Mouse (Mus musculus): ENCODE data around the gene H3f3b. TPM values are rescaled to one million over a fixed set of nuclear protein-coding genes. Genes with fewer than 3 reads are reported as not detected.
"Not testable (repeated sequence)": the region's sequence is repeated elsewhere in the genome, so short reads cannot be mapped to it uniquely, and the experiment has no call there.

H3f3b gene
- polyA plus RNA-seq, 1 experiment, result 502 TPM

GRCm38 (mm10) chr11:116024356-116024808 lies 3.4 kb downstream of the H3f3b start:
- Histone ChIP-seq H3K36me3 (ENCODE audit: control insufficient read depth, insufficient read depth) (peaks cover 19% of the 10 kb centered on the region), H3K27me3 (ENCODE audit: control insufficient read depth, insufficient read depth, insufficient read length) (no peaks in the 10 kb centered on the region), H3K4me3 (peak overlapping the region; percentile 95), H3ac (ENCODE audit: control insufficient read depth, insufficient read length) (peak overlapping the region; percentile 43), H3K79me2 (ENCODE audit: control insufficient read depth, insufficient read depth) (peaks cover 23% of the 10 kb centered on the region), H3K4me2 (ENCODE audit: low read depth) (no peak overlapping the region)
- TF ChIP-seq POLR2AphosphoS2 (IDR thresholded peaks at IDR 0.05; ENCODE audit: insufficient read length, low read depth) (peak; percentile 100), E2F4 (IDR thresholded peaks at IDR 0.05; ENCODE audit: insufficient read depth) (no peak), MYOG (IDR thresholded peaks at IDR 0.05; ENCODE audit: control insufficient read depth in 1 of 3, insufficient read depth in 1 of 3, insufficient read length in 2 of 3, low read depth in 2 of 3) (no peak), REST (IDR thresholded peaks at IDR 0.05; ENCODE audit: insufficient read depth, insufficient read length) (peak; percentile 29), MAX (IDR thresholded peaks at IDR 0.05; ENCODE audit: low read depth) (no peak), TCF12 (IDR thresholded peaks at IDR 0.05; ENCODE audit: insufficient read depth, poor library complexity, severe bottlenecking) (no peak), TCF3 (IDR thresholded peaks at IDR 0.05; ENCODE audit: insufficient read length, low read depth) (no peak), POLR2A (IDR thresholded peaks at IDR 0.05; ENCODE audit: insufficient read length, low read depth) (peak; percentile 97), CEBPB (IDR thresholded peaks at IDR 0.05; ENCODE audit: insufficient read depth, poor library complexity, severe bottlenecking) (no peak), MYOD1 (IDR thresholded peaks at IDR 0.05; ENCODE audit: control insufficient read depth in 1 of 3, insufficient read length in 2 of 3, low read depth in 2 of 3) (no peak), USF1 (IDR thresholded peaks at IDR 0.05; ENCODE audit: low read depth) (no peak), SRF (IDR thresholded peaks at IDR 0.05; ENCODE audit: control insufficient read depth, insufficient read length, low read depth) (peak; percentile 82)

- Histone ChIP-seq H3K27me3 (ENCODE audit: control insufficient read depth, insufficient read depth, insufficient read length) (no peaks in the 10 kb centered on the region), H3K79me2 (ENCODE audit: control insufficient read depth, insufficient read depth) (peaks cover 23% of the 10 kb centered on the region)
- TF ChIP-seq CEBPB (IDR thresholded peaks at IDR 0.05; ENCODE audit: insufficient read depth, poor library complexity, severe bottlenecking), result no peak
- TF ChIP-seq USF1 (IDR thresholded peaks at IDR 0.05; ENCODE audit: low read depth), result no peak
- TF ChIP-seq SRF (IDR thresholded peaks at IDR 0.05; ENCODE audit: control insufficient read depth, insufficient read length, low read depth), result no peak
- TF ChIP-seq MYOG (IDR thresholded peaks at IDR 0.05; ENCODE audit: control insufficient read depth in 1 of 3, insufficient read depth in 1 of 3, insufficient read length in 2 of 3, low read depth in 2 of 3), result peak in 2 of 3 experiments; percentile 3 to 47
- no peak for TF ChIP-seq TCF3 (IDR thresholded peaks at IDR 0.05; ENCODE audit: insufficient read length, low read depth)
- peak; percentile 36 for TF ChIP-seq E2F4 (IDR thresholded peaks at IDR 0.05; ENCODE audit: insufficient read depth)
- TF ChIP-seq TCF12 (IDR thresholded peaks at IDR 0.05; ENCODE audit: insufficient read depth, poor library complexity, severe bottlenecking), result no peak
- no peak for TF ChIP-seq POLR2A (IDR thresholded peaks at IDR 0.05; ENCODE audit: insufficient read length, low read depth)
- TF ChIP-seq REST (IDR thresholded peaks at IDR 0.05; ENCODE audit: insufficient read depth, insufficient read length), result no peak
- TF ChIP-seq POLR2AphosphoS2 (IDR thresholded peaks at IDR 0.05; ENCODE audit: insufficient read length, low read depth), result no peak
- TF ChIP-seq MYOD1 (IDR thresholded peaks at IDR 0.05; ENCODE audit: control insufficient read depth in 1 of 3, insufficient read length in 2 of 3, low read depth in 2 of 3), result peak in 2 of 3 experiments; percentile 12 to 51
- no peak for TF ChIP-seq MAX (IDR thresholded peaks at IDR 0.05; ENCODE audit: low read depth)
Observed at GRCm38 (mm10) chr11:116023771-116024355, 3.9 kb downstream of the H3f3b start.

GRCm38 (mm10) chr11:116023074-116023770 lies 4.5 kb downstream of the H3f3b start:
- Histone ChIP-seq H3ac (ENCODE audit: control insufficient read depth, insufficient read length) (peak overlapping the region; percentile 43), H3K36me3 (ENCODE audit: control insufficient read depth, insufficient read depth) (peaks cover 19% of the 10 kb centered on the region), H3K4me3 (peak overlapping the region; percentile 95), H3K4me2 (ENCODE audit: low read depth) (peak overlapping the region; percentile 76), H3K79me2 (ENCODE audit: control insufficient read depth, insufficient read depth) (peaks cover 23% of the 10 kb centered on the region)
- H3K27me3 ChIP-seq (ENCODE audit: control insufficient read depth, insufficient read depth, insufficient read length), result not testable (repeated sequence)
- TF ChIP-seq POLR2AphosphoS2 (IDR thresholded peaks at IDR 0.05; ENCODE audit: insufficient read length, low read depth), result peak; percentile 51

More at GRCm38 (mm10) chr11:116023771-116024355, 3.9 kb downstream of the H3f3b start:
- Histone ChIP-seq H3K36me3 (ENCODE audit: control insufficient read depth, insufficient read depth) (peaks cover 19% of the 10 kb centered on the region), H3K4me3 (peak overlapping the region; percentile 95), H3ac (ENCODE audit: control insufficient read depth, insufficient read length) (peak overlapping the region; percentile 43), H3K4me2 (ENCODE audit: low read depth) (no peak overlapping the region)

DNA sequence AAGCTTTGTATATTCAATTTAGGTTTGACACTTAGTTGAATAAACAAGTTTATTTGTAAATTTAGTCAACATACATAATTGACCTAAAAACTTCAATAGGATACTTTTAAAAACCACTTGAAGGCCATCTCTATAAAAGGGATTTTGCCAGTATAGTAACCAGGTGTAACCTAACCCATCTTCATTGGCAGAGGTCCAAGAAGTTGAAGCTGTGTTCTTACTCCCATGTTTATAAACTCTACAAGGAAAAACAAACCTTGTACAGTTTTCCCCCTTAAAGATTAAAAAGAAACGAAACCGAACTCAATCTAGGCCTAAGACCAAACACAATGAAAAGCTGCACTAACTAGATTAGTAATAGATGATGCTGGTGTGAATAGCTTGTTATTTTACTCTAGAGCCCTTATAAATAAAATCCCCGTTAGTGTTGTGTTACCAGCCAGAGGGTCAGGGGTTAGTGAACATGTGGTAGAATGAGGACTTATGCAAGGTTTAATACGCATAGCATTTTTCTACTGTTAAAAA lies 5.4 kb downstream of the H3f3b start:
- Histone ChIP-seq H3K27me3 (ENCODE audit: control insufficient read depth, insufficient read depth, insufficient read length) (no peaks in the 10 kb centered on the region), H3ac (ENCODE audit: control insufficient read depth, insufficient read length) (no peak overlapping the region), H3K4me3 (peak overlapping the region; percentile 95), H3K79me2 (ENCODE audit: control insufficient read depth, insufficient read depth) (peaks cover 23% of the 10 kb centered on the region), H3K36me3 (ENCODE audit: control insufficient read depth, insufficient read depth) (peaks cover 19% of the 10 kb centered on the region), H3K4me2 (ENCODE audit: low read depth) (peak overlapping the region; percentile 74)
- TF ChIP-seq USF1 (IDR thresholded peaks at IDR 0.05; ENCODE audit: low read depth), result no peak
- no peak for TF ChIP-seq MAX (IDR thresholded peaks at IDR 0.05; ENCODE audit: low read depth)
- TF ChIP-seq MYOG (IDR thresholded peaks at IDR 0.05; ENCODE audit: control insufficient read depth in 1 of 3, insufficient read depth in 1 of 3, insufficient read length in 2 of 3, low read depth in 2 of 3), result no peak
- no peak for TF ChIP-seq POLR2AphosphoS2 (IDR thresholded peaks at IDR 0.05; ENCODE audit: insufficient read length, low read depth)
- no peak for TF ChIP-seq SRF (IDR thresholded peaks at IDR 0.05; ENCODE audit: control insufficient read depth, insufficient read length, low read depth)
- no peak for TF ChIP-seq MYOD1 (IDR thresholded peaks at IDR 0.05; ENCODE audit: control insufficient read depth in 1 of 3, insufficient read length in 2 of 3, low read depth in 2 of 3)
- no peak for TF ChIP-seq E2F4 (IDR thresholded peaks at IDR 0.05; ENCODE audit: insufficient read depth)
- no peak for TF ChIP-seq REST (IDR thresholded peaks at IDR 0.05; ENCODE audit: insufficient read depth, insufficient read length)
- no peak for TF ChIP-seq TCF3 (IDR thresholded peaks at IDR 0.05; ENCODE audit: insufficient read length, low read depth)
- no peak for TF ChIP-seq TCF12 (IDR thresholded peaks at IDR 0.05; ENCODE audit: insufficient read depth, poor library complexity, severe bottlenecking)

Measured in myocyte (in vitro differentiated cells).